Mouse (Mus musculus): ENCODE measurements around the gene Sdhb. TPM values are rescaled to one million over a fixed set of nuclear protein-coding genes. Genes with fewer than 3 reads are reported as not detected.

Sdhb gene
- polyA plus RNA-seq, 1 experiment from 2014 or later, result 530 TPM

GRCm38 (mm10) chr4:141024052-141024451, 63.0 kb downstream of the Sdhb start:
- peaks cover 24% of the 10 kb centered on the region for H3K4me1 ChIP-seq (ENCODE audit: control insufficient read depth, insufficient read depth, low read depth, low read length)
- no peaks in the 10 kb centered on the region for H3K27me3 ChIP-seq (replicated peaks; ENCODE audit: control insufficient read depth, insufficient read depth, low read length)
- 72% methylated on average over 9 of the region's 9 CpGs for WGBS
- no peak overlapping the region for H3K9ac ChIP-seq (ENCODE audit: low read depth, low read length)
- H3K27ac ChIP-seq (ENCODE audit: low read depth, low read length), result no peak overlapping the region
- H3K4me2 ChIP-seq (ENCODE audit: low read length), result no peak overlapping the region
- peaks cover 2% of the 10 kb centered on the region; the same call in 1 of the 2 replicates for H3K36me3 ChIP-seq (ENCODE audit: control insufficient read depth, insufficient read depth, low read length)
- H3K4me3 ChIP-seq (ENCODE audit: low read length), result no peak overlapping the region
- ATAC-seq, result no peak
- H3K9me3 ChIP-seq (ENCODE audit: control insufficient read depth, low read length), result no peaks in the 10 kb centered on the region

- Histone ChIP-seq H3K36me3 (ENCODE audit: control insufficient read depth, insufficient read depth, low read length) (peaks cover 2% of the 10 kb centered on the region; the same call in 1 of the 2 replicates), H3K4me1 (ENCODE audit: control insufficient read depth, insufficient read depth, low read depth, low read length) (peaks cover 22% of the 10 kb centered on the region), H3K27me3 (replicated peaks; ENCODE audit: control insufficient read depth, insufficient read depth, low read length) (no peaks in the 10 kb centered on the region), H3K9ac (ENCODE audit: low read depth, low read length) (no peak overlapping the region), H3K4me2 (ENCODE audit: low read length) (no peak overlapping the region), H3K27ac (ENCODE audit: low read depth, low read length) (no peak overlapping the region), H3K4me3 (ENCODE audit: low read length) (no peak overlapping the region), H3K9me3 (ENCODE audit: control insufficient read depth, low read length) (no peaks in the 10 kb centered on the region)
- ATAC-seq, result no peak
- 78% methylated on average over 21 of the region's 27 CpGs for WGBS
Measured at GRCm38 (mm10) chr4:141024992-141025391, 64.0 kb downstream of the Sdhb start.

Other genes with a start within 250 kb of the Sdhb start
- 0.06 TPM in 1 of 2 replicates, not detected in the other for gene Padi6, start 218.6 kb upstream of the Sdhb start, polyA plus RNA-seq (2015; fragmentation: Nextera tagmentation; extraction: Ambion mirVana)
- 0.14 TPM in 1 of 2 replicates, not detected in the other for gene Padi4, start 187.0 kb upstream of the Sdhb start, polyA plus RNA-seq (2015; fragmentation: Nextera tagmentation; extraction: Ambion mirVana)
- gene Padi3, start 150.6 kb upstream of the Sdhb start, polyA plus RNA-seq (2015; fragmentation: Nextera tagmentation; extraction: Ambion mirVana), result 0.05 TPM in 1 of 2 replicates, not detected in the other
- gene Padi1, start 115.4 kb upstream of the Sdhb start, polyA plus RNA-seq (2015; fragmentation: Nextera tagmentation; extraction: Ambion mirVana), result not detected in 2 replicates
- 2.4 and 2.7 TPM in 2 replicates for gene Padi2, start 54.9 kb upstream of the Sdhb start, polyA plus RNA-seq (2015; fragmentation: Nextera tagmentation; extraction: Ambion mirVana)
- 185 and 196 TPM in 2 replicates for gene Atp13a2, start 25.7 kb downstream of the Sdhb start, polyA plus RNA-seq (2015; fragmentation: Nextera tagmentation; extraction: Ambion mirVana)
- gene Mfap2, start 49.2 kb downstream of the Sdhb start, polyA plus RNA-seq (2015; fragmentation: Nextera tagmentation; extraction: Ambion mirVana), result 130 and 180 TPM in 2 replicates
- 4.6 and 4.9 TPM in 2 replicates for gene Crocc, start 99.3 kb downstream of the Sdhb start, polyA plus RNA-seq (2015; fragmentation: Nextera tagmentation; extraction: Ambion mirVana)
- gene Necap2, start 117.2 kb downstream of the Sdhb start, polyA plus RNA-seq (2015; fragmentation: Nextera tagmentation; extraction: Ambion mirVana), result 54.0 and 55.5 TPM in 2 replicates
- 0.60 and 1.0 TPM in 2 replicates for gene Spata21, start 127.1 kb downstream of the Sdhb start, polyA plus RNA-seq (2015; fragmentation: Nextera tagmentation; extraction: Ambion mirVana)
- 22.4 and 23.9 TPM in 2 replicates for gene Szrd1, start 178.6 kb downstream of the Sdhb start, polyA plus RNA-seq (2015; fragmentation: Nextera tagmentation; extraction: Ambion mirVana)
- gene Fbxo42, start 186.7 kb downstream of the Sdhb start, polyA plus RNA-seq (2015; fragmentation: Nextera tagmentation; extraction: Ambion mirVana), result 20.4 and 24.8 TPM in 2 replicates

All from hindbrain, embryonic 16.5 days (tissue).